Mouse (Mus musculus) CH12.LX (cell line): ENCODE measurements around the gene Atmin.

Experiments
- CTCF ChIP-seq, 2 experiments: IDR thresholded peaks in 1 of 2; conservative IDR thresholded peaks in 1 of 2; 2 replicates each; pipeline ENCODE4 v1.5.1; 2011 to 2012; ENCODE audit warnings: low read depth in 2 of 2, low read length in 2 of 2, improper control_type of control experiment in 1 of 2, inconsistent platforms in 1 of 2, mild to moderate bottlenecking in 1 of 2, moderate library complexity in 1 of 2
- EP300 ChIP-seq: IDR thresholded peaks from 2 replicates; pipeline ENCODE4 v1.6.1; 2011; ENCODE audit warnings: low read length, improper control_type of control experiment
- HCFC1 ChIP-seq: IDR thresholded peaks from 2 replicates; pipeline ENCODE4 v1.6.1; 2012; ENCODE audit warnings: low read depth, mild to moderate bottlenecking, inconsistent platforms, low read length, improper control_type of control experiment
- MYC ChIP-seq: IDR thresholded peaks from 2 replicates; pipeline ENCODE4 v1.6.1; 2011; ENCODE audit warnings: low read depth, mild to moderate bottlenecking, improper control_type of control experiment, low read length
- NELFE ChIP-seq: IDR thresholded peaks from 2 replicates; pipeline ENCODE4 v1.6.1; 2011; ENCODE audit warnings: low read depth, low read length, improper control_type of control experiment
- POLR2A ChIP-seq: IDR thresholded peaks from 2 replicates; pipeline ENCODE4 v1.6.1; 2011; ENCODE audit warnings: low read depth, mild to moderate bottlenecking, improper control_type of control experiment, low read length
- SIN3A ChIP-seq: IDR thresholded peaks from 2 replicates; pipeline ENCODE4 v1.6.1; 2012; ENCODE audit warnings: low read length, improper control_type of control experiment, inconsistent platforms
- TCF12 ChIP-seq: IDR thresholded peaks from 2 replicates; pipeline ENCODE4 v1.6.1; 2014; ENCODE audit warnings: low read depth, mild to moderate bottlenecking, inconsistent platforms, low read length, improper control_type of control experiment

DNA sequence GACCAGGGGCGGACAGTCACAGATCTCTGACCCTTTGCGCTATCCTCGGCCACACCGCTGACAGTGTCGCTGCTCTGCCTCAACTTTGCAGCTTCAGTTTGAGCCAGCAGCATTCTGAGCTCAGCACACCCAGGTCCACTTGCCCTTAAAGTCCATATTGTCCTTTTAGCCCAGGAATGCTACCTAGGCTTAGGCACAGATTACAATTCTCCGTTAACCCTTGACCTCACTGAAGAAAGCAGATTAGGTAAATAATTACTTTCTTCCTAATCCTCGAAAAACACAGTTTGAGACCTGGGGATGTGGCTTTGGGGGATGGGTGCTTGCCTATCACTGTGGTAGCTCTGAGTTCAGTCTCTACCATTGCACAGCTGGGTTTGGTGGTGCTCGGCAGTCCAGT is 48.0 kb downstream of the Atmin start:
- TF ChIP-seq TCF12 (no peak), HCFC1 (no peak), NELFE (no peak), MYC (no peak), SIN3A (no peak), CTCF (conservative IDR thresholded peaks at IDR 0.05 in 1 of 2, IDR thresholded peaks at IDR 0.05 in 1 of 2; ENCODE audit: low read depth in 2 of 2, low read length in 2 of 2) (no peak), EP300 (no peak), POLR2A (no peak)
